Mouse (Mus musculus) limb, embryonic 13.5 days (tissue): Measurements from ENCODE around the gene Nudt7. TPM values are rescaled to one million over a fixed set of nuclear protein-coding genes. Genes with fewer than 3 reads are reported as not detected.

Experiments
- ATAC-seq: fragments of 200-750 bp; cut with Nextera tagmentation; 2 replicates; pipeline ENCODE4 v1.8.0; 2017; ENCODE audit warnings: low read depth, moderate number of reproducible peaks, moderate TSS enrichment; ENCODE audit not compliant: low FRiP score
- H3K27ac ChIP-seq: fragments of 300-500 bp; sonication (generic); 2 replicates; pipeline ENCODE4 v1.5.1; 2015; ENCODE audit warnings: inconsistent platforms, mild to moderate bottlenecking, moderate library complexity
- H3K27me3 ChIP-seq: fragments of 300-500 bp; sonication (generic); 2 replicates; pipeline ENCODE4 v1.6.1; 2015; ENCODE audit warnings: mild to moderate bottlenecking, inconsistent platforms
- H3K36me3 ChIP-seq: fragments of 300-500 bp; sonication (generic); 2 replicates; pipeline ENCODE4 v1.6.1; 2015; ENCODE audit warnings: inconsistent platforms, mild to moderate bottlenecking, moderate library complexity
- H3K4me1 ChIP-seq: fragments of 300-500 bp; sonication (generic); 2 replicates; pipeline ENCODE4 v1.6.1; 2015; ENCODE audit warnings: inconsistent platforms
- H3K4me2 ChIP-seq: fragments of 300-500 bp; sonication (generic); replicated peaks from 2 replicates; pipeline ENCODE4 v1.6.1; 2015; ENCODE audit warnings: inconsistent platforms, mild to moderate bottlenecking, moderate library complexity
- H3K4me3 ChIP-seq: fragments of 300-500 bp; sonication (generic); 2 replicates; pipeline ENCODE4 v1.5.1; 2015; ENCODE audit warnings: moderate library complexity, mild to moderate bottlenecking, inconsistent platforms
- H3K9ac ChIP-seq: fragments of 300-500 bp; sonication (generic); 2 replicates; pipeline ENCODE4 v1.6.1; 2015; ENCODE audit warnings: mild to moderate bottlenecking, inconsistent platforms
- H3K9me3 ChIP-seq: fragments of 300-500 bp; sonication (generic); 2 replicates; pipeline ENCODE4 v1.6.1; 2016; ENCODE audit warnings: inconsistent platforms
- WGBS: fragments of 180-500 bp; shearing (Covaris S2); methylation state at CpG from one replicate; pipeline ENCODE4 v1.1.7; 2015; 5-methylcytosine and 5-hydroxymethylcytosine counted together
- polyA plus RNA-seq: library from polyadenylated mRNA; unstranded; fragments of >200 nt; fragmentation: Nextera tagmentation; extraction: Ambion mirVana; gene quantifications from 2 replicates; pipeline ENCODE4 v1.2.1, GENCODE M21; 2015

The Nudt7 gene
- polyA plus RNA-seq, 1 experiment from 2014 or later: 13.3 TPM

DNA sequence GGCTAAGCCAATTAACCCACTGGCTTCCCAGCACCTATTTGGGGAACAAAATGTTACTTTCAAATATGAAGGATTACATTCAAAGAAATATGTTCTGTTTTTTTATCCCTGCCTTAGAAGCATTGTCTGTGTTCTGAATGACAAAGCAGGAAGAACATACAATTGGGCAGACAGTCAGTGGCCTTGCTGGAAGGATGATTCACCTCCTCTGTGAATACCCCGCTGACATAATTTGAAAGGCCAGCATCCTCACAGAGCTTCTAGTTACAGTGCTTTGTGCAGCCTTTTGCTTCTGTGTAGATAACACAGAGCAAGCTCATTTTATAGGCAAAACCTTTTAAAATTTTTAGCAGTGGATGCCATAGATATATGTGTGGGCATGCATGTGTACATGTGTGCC is 11.6 kb upstream of the Nudt7 start:
- no peak overlapping the region for H3K9ac ChIP-seq
- no peak overlapping the region for H3K27ac ChIP-seq
- no peak overlapping the region for H3K4me3 ChIP-seq
- ATAC-seq: no peak
- H3K9me3 ChIP-seq: no peaks in the 10 kb centered on the region
- H3K36me3 ChIP-seq: no peaks in the 10 kb centered on the region
- H3K4me2 ChIP-seq: no peak overlapping the region
- H3K27me3 ChIP-seq: no peaks in the 10 kb centered on the region
- peaks cover 3% of the 10 kb centered on the region; the same call in 1 of the 2 replicates for H3K4me1 ChIP-seq
- 90% methylated on average over 1 of the region's 1 CpGs for WGBS

DNA sequence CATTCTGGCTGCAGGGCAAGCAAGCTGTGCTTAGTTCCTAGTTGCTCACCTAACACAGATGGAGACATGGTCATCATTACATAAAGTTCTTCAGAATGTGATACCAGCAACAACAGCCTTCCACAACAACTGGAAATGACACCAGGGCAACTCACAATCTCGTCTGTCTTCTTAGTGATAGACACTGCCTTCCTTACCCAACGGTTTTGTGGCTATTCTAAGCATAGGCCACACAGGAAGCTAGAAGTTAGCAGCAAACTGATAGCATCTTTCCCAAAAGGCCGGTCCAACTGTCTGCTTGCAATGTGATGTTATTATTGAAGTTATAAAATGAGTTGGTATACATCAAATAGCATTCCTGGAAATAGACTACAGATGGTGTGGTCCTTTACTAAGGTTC is 9.7 kb upstream of the Nudt7 start:
- WGBS: 67% methylated on average over 3 of the region's 3 CpGs
- Histone ChIP-seq H3K27me3 (no peaks in the 10 kb centered on the region), H3K4me1 (peaks cover 3% of the 10 kb centered on the region; the same call in 1 of the 2 replicates), H3K4me3 (no peak overlapping the region), H3K9me3 (no peaks in the 10 kb centered on the region), H3K4me2 (no peak overlapping the region), H3K27ac (no peak overlapping the region), H3K36me3 (no peaks in the 10 kb centered on the region), H3K9ac (no peak overlapping the region)
- ATAC-seq: no peak

DNA sequence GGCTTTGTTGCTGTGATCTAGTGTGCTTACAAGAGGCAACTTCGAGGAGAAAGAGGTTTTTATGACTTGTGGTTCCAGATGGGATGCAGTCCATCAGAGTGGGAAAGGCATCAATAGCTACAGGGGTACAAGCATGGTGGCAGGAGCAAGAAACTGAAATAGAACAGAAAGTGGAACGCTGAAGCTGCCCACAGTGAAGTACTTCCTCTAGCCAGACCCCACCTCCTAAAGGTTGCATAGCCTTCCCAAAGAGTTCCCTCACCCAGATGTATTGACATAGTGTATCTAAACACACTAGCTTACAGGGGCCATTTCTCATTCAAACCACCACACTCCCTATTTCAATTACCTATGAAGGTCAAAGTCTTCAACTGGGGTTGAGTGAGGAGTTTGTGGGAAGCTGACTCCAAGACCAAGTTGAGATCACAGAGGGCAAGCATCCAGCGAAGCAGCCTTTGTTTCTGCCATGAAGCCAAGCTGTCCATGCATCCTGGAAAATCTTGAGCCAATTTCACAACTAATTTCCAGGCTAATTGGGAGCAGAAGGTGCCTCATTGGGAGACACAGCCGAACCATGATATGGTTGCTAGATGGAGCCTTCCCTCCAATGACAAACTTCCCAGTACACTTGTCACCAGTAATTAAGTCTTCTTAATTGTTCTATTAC is 9.1 kb upstream of the Nudt7 start:
- Histone ChIP-seq H3K9me3 (no peaks in the 10 kb centered on the region), H3K27ac (no peak overlapping the region), H3K36me3 (no peaks in the 10 kb centered on the region), H3K4me3 (no peak overlapping the region), H3K4me2 (no peak overlapping the region), H3K9ac (no peak overlapping the region), H3K4me1 (peaks cover 3% of the 10 kb centered on the region; the same call in 1 of the 2 replicates), H3K27me3 (no peaks in the 10 kb centered on the region)
- WGBS: 51% methylated on average over 4 of the region's 4 CpGs
- ATAC-seq: no peak

DNA sequence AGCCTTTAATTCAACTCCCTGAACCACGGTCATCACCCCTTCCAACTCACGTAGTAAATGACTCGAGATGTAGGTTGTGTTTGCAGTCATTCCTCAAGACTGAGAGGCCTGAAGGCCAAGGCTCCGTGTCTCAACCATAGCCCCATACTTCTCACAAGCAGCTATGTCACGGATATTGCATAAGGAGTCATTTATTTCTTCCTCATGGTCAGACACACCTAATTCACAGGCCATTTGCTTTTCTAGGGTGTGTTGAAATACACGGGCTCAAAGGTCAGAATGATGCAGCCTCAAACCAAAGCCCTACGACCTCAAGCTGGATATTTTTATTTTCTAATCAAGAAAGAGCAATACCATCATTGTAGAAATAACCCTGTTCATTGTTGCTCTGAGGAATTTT is 2.5 kb upstream of the Nudt7 start:
- no peak overlapping the region for H3K27ac ChIP-seq
- H3K4me1 ChIP-seq: peaks cover 10% of the 10 kb centered on the region; the same call in 1 of the 2 replicates
- ATAC-seq: no peak
- 83% methylated on average over 7 of the region's 7 CpGs for WGBS
- H3K36me3 ChIP-seq: no peaks in the 10 kb centered on the region
- no peaks in the 10 kb centered on the region for H3K27me3 ChIP-seq
- H3K9ac ChIP-seq: no peak overlapping the region
- H3K9me3 ChIP-seq: no peaks in the 10 kb centered on the region
- H3K4me3 ChIP-seq: no peak overlapping the region
- H3K4me2 ChIP-seq: no peak overlapping the region

DNA sequence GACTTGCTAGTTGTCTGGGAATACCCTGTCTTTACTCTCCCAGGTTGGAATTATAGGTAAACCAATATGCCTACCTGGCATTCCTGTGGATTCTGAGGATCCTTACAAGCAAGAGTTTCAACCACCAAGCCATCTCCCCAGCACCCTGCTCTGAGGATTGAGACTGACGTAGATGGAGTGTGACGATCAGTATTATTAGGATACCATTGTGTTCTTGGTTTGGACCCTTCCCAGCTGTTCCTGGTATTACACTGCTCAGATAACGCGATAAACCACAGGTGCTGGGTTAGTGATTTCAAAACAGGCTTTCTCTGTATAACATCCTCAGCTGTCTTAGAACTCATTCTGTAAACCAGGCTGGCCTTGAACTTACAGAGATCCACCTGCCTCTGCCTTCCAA is 1.9 kb upstream of the Nudt7 start:
- no peak overlapping the region for H3K4me3 ChIP-seq
- ATAC-seq: no peak
- H3K9ac ChIP-seq: no peak overlapping the region
- no peaks in the 10 kb centered on the region for H3K36me3 ChIP-seq
- WGBS: 90% methylated on average over 4 of the region's 4 CpGs
- no peak overlapping the region for H3K4me2 ChIP-seq
- H3K9me3 ChIP-seq: no peaks in the 10 kb centered on the region
- H3K4me1 ChIP-seq: peaks cover 10% of the 10 kb centered on the region; the same call in 1 of the 2 replicates
- no peaks in the 10 kb centered on the region for H3K27me3 ChIP-seq
- no peak overlapping the region for H3K27ac ChIP-seq

DNA sequence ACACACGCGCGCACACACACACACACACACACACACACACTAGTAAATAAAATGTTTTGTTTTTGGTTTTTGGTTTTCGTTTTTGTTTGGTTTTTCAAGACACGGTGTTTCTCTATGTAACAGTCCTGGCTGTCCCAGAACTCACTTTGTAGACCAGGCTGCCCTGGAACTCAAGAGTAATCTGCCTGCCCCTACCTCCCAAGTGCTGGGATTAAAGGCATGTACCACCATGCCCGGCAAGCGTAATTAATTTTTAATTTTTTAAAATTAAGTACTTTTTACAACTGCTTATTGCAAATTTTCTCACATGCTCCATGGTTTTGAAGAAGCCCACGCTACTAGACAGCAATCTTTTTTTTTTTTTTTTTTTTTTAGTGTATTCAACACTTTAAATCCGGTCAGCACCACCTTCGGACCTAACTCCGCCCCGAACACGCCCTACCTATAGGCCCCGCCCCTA is 277 bp upstream of the Nudt7 start:
- ATAC-seq: no peak

DNA sequence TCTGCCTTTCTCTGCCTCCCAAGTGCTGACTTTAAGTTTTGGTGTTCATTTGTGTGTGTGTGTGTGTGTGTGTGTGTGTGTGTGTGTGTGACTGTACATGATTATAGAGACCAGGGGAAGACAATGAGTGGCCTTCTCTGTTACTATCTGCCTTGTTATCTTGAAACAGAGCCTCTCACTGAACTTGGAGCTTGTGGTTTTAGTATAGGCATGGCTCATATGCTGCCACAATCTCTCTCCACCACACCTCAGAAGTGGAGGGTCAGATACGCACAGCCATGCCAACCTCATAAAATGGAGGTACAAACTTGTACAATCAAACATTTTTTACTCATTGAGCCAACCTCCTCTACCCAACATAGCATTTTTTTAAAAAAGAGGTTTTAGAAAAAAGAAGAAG is 3.4 kb downstream of the Nudt7 start:
- H3K36me3 ChIP-seq: no peaks in the 10 kb centered on the region

More for the DNA sequence above, 277 bp upstream of the Nudt7 start:
- 0 out of 2 replicates have a peak overlapping the region, but pooled peaks have one; percentile 75 for H3K9ac ChIP-seq
- no peaks in the 10 kb centered on the region for H3K36me3 ChIP-seq
- 37% methylated on average over 14 of the region's 14 CpGs for WGBS
- no peaks in the 10 kb centered on the region for H3K9me3 ChIP-seq
- no peaks in the 10 kb centered on the region for H3K27me3 ChIP-seq
- H3K4me1 ChIP-seq: peaks cover 10% of the 10 kb centered on the region; the same call in 1 of the 2 replicates
- H3K4me3 ChIP-seq: peak overlapping the region; percentile 63
- H3K27ac ChIP-seq: no peak overlapping the region
- H3K4me2 ChIP-seq: peak overlapping the region; percentile 82

DNA sequence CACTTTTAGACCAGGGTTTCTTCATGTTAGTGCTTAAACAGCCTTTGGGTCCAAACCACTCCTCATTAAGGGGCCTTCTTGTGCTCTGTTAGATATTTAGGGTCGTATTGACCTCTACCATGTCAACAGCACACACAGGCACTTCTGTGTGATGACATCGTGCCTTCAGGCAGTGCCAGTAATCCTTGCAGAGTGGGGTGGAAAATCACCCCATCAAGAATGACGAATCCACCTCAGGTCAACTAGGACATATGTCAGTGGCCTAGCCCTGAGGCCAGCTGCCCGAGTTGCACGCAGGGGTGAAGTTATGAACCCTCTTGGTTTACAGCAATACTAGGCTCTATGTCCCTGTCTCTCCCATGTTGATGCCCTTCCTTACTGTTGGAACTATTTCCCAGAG is 3.8 kb downstream of the Nudt7 start:
- Histone ChIP-seq H3K27ac (no peak overlapping the region), H3K9ac (no peak overlapping the region), H3K4me3 (no peak overlapping the region), H3K4me2 (no peak overlapping the region), H3K27me3 (no peaks in the 10 kb centered on the region), H3K9me3 (no peaks in the 10 kb centered on the region), H3K36me3 (no peaks in the 10 kb centered on the region), H3K4me1 (peaks cover 10% of the 10 kb centered on the region; the same call in 1 of the 2 replicates)
- 67% methylated on average over 5 of the region's 5 CpGs for WGBS
- ATAC-seq: no peak

More for the DNA sequence above, 3.4 kb downstream of the Nudt7 start:
- Histone ChIP-seq H3K27ac (no peak overlapping the region), H3K9me3 (no peaks in the 10 kb centered on the region), H3K27me3 (no peaks in the 10 kb centered on the region), H3K9ac (no peak overlapping the region), H3K4me1 (peaks cover 10% of the 10 kb centered on the region; the same call in 1 of the 2 replicates), H3K4me3 (no peak overlapping the region), H3K4me2 (no peak overlapping the region)
- ATAC-seq: no peak
- 84% methylated on average over 1 of the region's 1 CpGs for WGBS

DNA sequence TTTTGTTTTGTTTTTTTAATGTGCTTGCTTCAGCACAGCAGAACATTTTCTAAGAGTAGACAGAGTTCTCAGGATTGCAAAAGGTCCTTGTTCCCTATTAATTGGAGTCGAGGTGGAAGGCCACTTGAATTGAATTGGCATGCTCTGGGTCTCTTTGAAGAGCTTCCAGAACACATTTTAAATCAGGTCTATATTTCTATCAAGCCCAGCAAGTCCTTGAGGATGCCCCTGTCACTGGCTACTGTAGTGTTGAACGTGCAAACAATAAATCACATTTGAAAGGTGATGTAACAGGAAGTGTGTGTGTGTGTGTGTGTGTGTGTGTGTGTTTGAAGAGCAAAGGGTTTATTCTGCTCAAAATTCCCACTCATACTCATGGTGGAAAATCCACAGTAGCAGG is 7.1 kb downstream of the Nudt7 start:
- no peak for ATAC-seq
- Histone ChIP-seq H3K9me3 (no peaks in the 10 kb centered on the region), H3K27me3 (no peaks in the 10 kb centered on the region), H3K4me2 (no peak overlapping the region), H3K36me3 (no peaks in the 10 kb centered on the region), H3K4me1 (no peaks in the 10 kb centered on the region), H3K9ac (no peak overlapping the region), H3K4me3 (no peak overlapping the region), H3K27ac (no peak overlapping the region)
- 68% methylated on average over 2 of the region's 2 CpGs for WGBS

DNA sequence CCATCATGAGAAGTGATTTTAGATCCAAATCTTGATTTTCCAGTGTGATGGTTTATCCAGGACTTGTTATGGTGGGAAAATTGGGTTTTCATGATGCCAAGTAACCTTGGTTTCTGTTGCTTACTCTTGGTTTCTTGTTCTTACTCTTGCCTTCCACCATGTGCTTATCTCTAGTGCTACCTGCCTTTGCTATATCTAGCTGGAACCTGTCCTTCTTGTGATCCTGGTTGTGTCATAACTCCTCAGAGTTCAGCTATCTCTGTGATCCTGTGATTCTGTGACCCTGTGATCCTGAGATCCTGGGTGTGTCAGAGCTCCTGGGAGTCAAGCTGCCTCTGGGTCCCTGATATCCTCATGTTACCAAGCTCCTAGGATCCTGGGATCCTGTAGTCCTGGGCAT is 8.8 kb downstream of the Nudt7 start:
- no peak overlapping the region for H3K4me3 ChIP-seq
- H3K4me2 ChIP-seq: no peak overlapping the region
- H3K27ac ChIP-seq: no peak overlapping the region
- H3K9ac ChIP-seq: no peak overlapping the region
- H3K9me3 ChIP-seq: no peaks in the 10 kb centered on the region
- H3K36me3 ChIP-seq: no peaks in the 10 kb centered on the region
- H3K4me1 ChIP-seq: no peaks in the 10 kb centered on the region
- no peaks in the 10 kb centered on the region for H3K27me3 ChIP-seq
- ATAC-seq: no peak

DNA sequence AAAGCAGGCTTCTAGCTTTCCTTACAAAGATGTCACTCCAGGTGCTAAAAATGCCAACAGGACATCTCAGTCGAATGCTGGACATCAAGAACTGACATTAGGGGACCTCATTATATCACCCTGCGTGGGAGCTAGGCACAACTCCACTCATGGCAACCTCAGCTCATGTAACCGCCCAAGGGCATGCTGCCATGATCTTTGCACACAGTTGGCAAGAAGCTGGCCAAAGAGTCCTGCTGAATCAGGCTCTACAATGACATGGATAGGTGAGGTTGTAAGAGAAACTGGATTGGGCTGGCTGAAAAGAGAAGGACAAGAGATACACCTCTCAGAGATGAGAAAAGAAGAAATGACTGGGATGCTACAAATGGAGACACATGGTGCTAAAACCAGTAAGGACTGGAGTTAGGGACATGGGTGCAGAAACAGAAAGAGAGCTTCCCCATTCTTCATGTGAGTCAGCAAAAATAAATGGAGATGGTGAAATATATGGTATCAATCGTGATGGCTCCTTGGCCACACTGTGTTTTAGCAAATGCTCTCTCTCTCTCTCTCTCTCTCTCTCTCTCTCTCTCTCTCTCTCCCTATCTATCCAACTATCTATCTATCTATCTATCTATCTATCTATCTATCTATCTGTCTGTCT is 10.4 kb downstream of the Nudt7 start:
- H3K27me3 ChIP-seq: no peaks in the 10 kb centered on the region
- no peak overlapping the region for H3K4me3 ChIP-seq
- H3K4me1 ChIP-seq: no peaks in the 10 kb centered on the region
- H3K27ac ChIP-seq: no peak overlapping the region
- H3K36me3 ChIP-seq: peaks cover 11% of the 10 kb centered on the region
- no peak overlapping the region for H3K9ac ChIP-seq
- H3K9me3 ChIP-seq: no peaks in the 10 kb centered on the region
- H3K4me2 ChIP-seq: no peak overlapping the region
- WGBS: 84% methylated on average over 4 of the region's 4 CpGs
- no peak for ATAC-seq

DNA sequence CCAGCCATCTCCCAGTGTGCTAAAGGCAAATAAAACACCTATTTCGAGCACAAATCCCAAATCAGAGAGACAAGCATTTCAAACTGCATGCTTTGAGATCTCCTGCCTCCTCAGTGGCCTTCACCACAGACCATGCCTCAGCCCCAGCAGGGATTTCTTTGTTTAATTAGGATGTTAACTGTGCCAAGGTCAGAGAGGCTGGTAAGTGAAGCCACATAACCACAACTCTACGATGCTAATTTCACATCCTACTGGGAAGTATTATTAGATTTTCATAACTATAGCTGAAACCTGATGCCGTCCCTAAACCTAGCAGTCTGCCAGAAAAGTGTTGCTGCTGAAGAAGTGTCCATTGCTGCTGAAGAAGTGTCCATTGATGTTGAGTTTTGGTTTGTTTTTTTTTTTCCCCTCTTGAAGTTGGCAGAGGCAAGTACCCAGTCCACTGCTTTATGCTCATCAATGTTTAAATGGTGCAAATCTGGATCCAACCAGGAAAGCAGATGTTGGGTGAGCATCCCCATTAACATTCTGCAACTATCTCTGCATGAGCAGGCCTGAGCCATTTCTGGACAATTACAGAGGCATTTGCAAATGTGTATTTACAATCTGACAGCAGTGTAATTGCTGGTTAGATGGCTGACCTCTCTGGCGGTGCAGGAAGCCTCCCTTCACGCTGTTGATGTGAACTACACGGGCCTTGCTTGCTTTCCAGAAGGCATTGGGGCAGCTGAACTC is 20.1 kb downstream of the Nudt7 start:
- no peak overlapping the region for H3K4me3 ChIP-seq
- peaks cover 2% of the 10 kb centered on the region for H3K36me3 ChIP-seq
- H3K27ac ChIP-seq: no peak overlapping the region
- WGBS: 37% methylated on average over 6 of the region's 6 CpGs
- no peak overlapping the region for H3K9ac ChIP-seq
- no peaks in the 10 kb centered on the region for H3K27me3 ChIP-seq
- H3K9me3 ChIP-seq: no peaks in the 10 kb centered on the region
- H3K4me2 ChIP-seq: no peak overlapping the region
- peaks cover 19% of the 10 kb centered on the region for H3K4me1 ChIP-seq
- no peak for ATAC-seq
